Mouse (Mus musculus): ENCODE measurements at regions not wholly inside any gene's neighbourhood (a gene's known extent, or its start where the extent isn't known, plus 50 kb on each side); places are given as distances from the start of the nearest gene placed in this dataset.

DNA sequence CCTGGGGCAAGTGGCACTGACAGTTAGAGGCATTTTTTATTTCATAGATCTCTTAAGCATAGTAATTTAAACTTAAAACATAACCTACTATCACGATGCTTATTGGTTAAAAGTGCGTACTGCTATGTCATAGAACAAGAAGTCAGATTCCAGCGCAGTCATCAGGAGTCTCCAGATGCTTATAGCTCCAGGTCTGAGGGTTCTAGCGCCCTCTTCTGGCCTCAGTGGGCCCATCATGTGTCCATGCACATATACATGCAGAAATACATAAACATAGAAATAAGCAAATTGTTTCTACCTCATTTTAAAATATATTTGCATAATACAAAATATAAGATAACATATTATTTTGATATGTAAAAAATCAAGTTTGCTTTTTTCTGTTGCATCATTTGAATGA is 1002.8 kb upstream of the Adgrl2 start:
- no peaks in the 10 kb centered on the region for H3K27me3 ChIP-seq
- no peak overlapping the region for H3K4me3 ChIP-seq (replicated peaks)
- H3K27ac ChIP-seq: no peak overlapping the region
- H3K36me3 ChIP-seq: no peaks in the 10 kb centered on the region
- H3K4me1 ChIP-seq: no peaks in the 10 kb centered on the region
- H3K9me3 ChIP-seq (replicated peaks): no peaks in the 10 kb centered on the region
- H3K4me2 ChIP-seq: no peak overlapping the region
- H3K9ac ChIP-seq: no peak overlapping the region
- no peak for ATAC-seq (replicated peaks; ENCODE audit: low FRiP score)
- 62% methylated on average over 4 of the region's 4 CpGs for WGBS

DNA sequence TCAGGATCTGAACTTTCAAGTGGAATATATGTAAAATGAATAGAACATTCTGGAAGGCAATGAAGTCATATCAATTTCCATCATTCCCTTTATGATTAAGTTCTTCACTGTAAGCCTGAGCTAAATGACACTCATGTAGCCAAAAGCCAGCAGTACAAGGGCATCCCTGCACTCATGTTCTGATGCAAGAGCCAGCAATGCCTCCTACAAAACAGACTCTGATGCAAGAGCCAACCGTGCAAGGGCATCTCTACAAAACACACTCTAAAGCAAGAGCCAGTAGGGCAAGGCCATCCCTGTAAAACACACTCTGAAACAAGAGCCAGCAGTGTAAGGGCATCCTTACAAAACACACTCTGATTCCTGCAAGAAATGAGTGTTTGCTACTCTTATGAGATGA is 997.4 kb upstream of the Adgrl2 start:
- Histone ChIP-seq H3K27ac (no peak overlapping the region), H3K36me3 (no peaks in the 10 kb centered on the region), H3K4me3 (replicated peaks) (no peak overlapping the region), H3K27me3 (no peaks in the 10 kb centered on the region), H3K4me2 (no peak overlapping the region), H3K4me1 (no peaks in the 10 kb centered on the region), H3K9ac (no peak overlapping the region), H3K9me3 (replicated peaks) (no peaks in the 10 kb centered on the region)
- 93% methylated on average over 1 of the region's 1 CpGs for WGBS
- no peak for ATAC-seq (replicated peaks; ENCODE audit: low FRiP score)

DNA sequence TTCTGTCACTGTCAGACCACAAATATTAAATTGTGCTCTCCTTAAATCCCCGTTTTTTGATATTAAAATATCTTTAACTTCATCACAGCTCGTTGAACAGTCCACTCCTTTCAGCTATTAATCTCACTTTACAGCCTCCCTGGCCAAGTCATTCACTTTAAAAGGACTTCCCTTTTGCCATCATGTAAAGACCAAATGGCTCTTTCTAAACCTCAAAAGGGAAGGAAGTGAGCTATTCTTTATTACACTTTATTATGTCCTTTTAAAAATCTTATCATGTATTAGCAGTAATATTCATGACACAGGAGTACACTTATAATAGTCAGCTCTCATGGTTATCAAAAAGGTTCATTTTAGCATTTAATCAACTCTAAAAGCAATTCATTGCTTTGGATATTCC is 966.6 kb upstream of the Adgrl2 start:
- Histone ChIP-seq H3K4me3 (replicated peaks) (no peak overlapping the region), H3K27me3 (no peaks in the 10 kb centered on the region), H3K36me3 (no peaks in the 10 kb centered on the region), H3K9me3 (replicated peaks) (no peaks in the 10 kb centered on the region), H3K4me2 (no peak overlapping the region), H3K27ac (no peak overlapping the region), H3K9ac (no peak overlapping the region), H3K4me1 (no peaks in the 10 kb centered on the region)
- no peak for ATAC-seq (replicated peaks; ENCODE audit: low FRiP score)
- 34% methylated on average over 2 of the region's 2 CpGs for WGBS

DNA sequence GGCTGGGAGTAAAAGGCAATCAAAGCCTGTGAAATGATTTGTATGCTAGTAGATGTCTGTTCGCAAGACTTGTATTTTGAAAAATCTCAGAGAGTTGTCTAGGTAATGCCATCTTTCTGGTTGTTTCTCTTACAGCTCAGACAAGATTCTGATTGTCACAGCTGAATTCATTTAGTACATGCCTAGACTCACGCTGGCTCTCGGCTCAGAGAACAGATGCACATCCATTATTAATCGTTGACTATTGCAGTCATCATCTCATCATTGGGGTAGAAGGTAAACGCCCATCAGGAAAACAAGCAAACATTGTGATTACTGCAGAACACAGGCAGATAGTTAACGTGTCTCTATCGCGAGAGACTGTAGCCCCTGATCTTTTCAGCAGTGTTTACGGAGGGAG is 945.8 kb upstream of the Adgrl2 start:
- H3K9me3 ChIP-seq (replicated peaks): no peaks in the 10 kb centered on the region
- H3K4me1 ChIP-seq: no peaks in the 10 kb centered on the region
- no peaks in the 10 kb centered on the region for H3K36me3 ChIP-seq
- no peak overlapping the region for H3K9ac ChIP-seq
- no peak overlapping the region for H3K27ac ChIP-seq
- H3K27me3 ChIP-seq: no peaks in the 10 kb centered on the region
- no peak for ATAC-seq (replicated peaks; ENCODE audit: low FRiP score)
- H3K4me3 ChIP-seq (replicated peaks): no peak overlapping the region
- WGBS: 92% methylated on average over 9 of the region's 9 CpGs
- H3K4me2 ChIP-seq: no peak overlapping the region

DNA sequence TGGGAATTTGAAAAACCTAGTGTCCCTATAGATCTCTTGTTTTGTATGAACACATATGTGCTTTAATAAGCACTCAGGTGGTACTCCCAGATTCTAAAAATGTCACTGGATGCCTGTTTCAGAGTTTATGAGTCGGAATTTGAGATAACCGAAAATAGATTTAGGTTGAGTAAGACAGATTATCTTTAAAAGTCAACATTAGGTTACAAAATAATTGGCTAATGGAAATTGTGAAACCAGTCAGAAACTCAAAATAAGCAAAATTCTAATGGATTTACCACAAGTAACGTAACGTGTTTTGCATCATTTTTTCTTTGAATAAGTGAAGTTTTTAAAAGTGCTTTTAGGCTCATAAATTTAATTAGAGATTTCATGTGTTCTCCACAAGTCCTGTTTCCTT is 944.5 kb upstream of the Adgrl2 start:
- ATAC-seq (replicated peaks; ENCODE audit: low FRiP score): no peak
- Histone ChIP-seq H3K27me3 (no peaks in the 10 kb centered on the region), H3K9me3 (replicated peaks) (no peaks in the 10 kb centered on the region), H3K36me3 (no peaks in the 10 kb centered on the region), H3K27ac (no peak overlapping the region), H3K4me2 (no peak overlapping the region), H3K4me3 (replicated peaks) (no peak overlapping the region), H3K4me1 (no peaks in the 10 kb centered on the region), H3K9ac (no peak overlapping the region)
- WGBS: 70% methylated on average over 4 of the region's 4 CpGs

DNA sequence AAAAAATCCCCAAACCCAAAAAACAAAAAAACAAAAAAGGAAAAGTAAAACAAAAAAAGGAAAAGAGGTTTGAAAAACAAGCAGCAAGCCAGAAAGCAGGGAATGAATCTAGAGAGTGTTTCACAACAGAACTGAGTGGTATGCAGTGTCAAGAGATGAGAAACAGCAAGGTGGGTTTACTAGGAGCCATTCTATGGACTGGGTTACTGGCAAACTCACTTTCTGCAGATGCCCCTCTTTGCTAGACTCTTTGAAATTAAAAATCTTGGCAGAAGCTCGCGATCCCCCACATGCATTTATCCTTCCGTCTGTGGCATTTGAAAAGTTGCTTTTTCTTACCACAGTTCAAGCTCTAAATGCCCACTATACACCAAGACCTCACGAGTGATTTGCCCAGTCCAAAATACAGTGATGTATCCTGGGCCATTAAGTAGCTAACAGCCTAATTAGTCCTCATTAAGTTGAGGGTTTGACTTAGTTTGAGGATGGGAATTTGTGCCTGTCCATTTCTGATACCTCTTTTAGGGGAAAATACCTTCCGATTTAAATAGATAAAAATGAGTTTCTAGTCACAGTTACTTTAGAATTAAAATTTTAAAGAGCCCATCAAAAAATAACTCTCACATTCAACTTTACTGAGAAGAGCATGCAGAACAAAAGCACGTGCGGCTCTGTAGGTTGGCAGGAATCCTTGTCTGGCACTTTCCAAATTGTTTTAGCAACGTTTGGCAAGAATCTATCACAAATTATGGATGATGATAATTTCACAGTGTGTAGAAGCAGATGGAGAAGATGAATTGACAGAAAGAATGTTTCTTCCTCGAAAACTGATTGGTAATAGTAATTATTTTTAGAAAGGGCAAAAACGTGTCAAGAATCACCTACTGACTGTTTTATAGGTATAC is 938.4 kb upstream of the Adgrl2 start:
- no peaks in the 10 kb centered on the region for H3K36me3 ChIP-seq
- no peaks in the 10 kb centered on the region for H3K9me3 ChIP-seq (replicated peaks)
- H3K4me3 ChIP-seq (replicated peaks): no peak overlapping the region
- H3K27me3 ChIP-seq: no peaks in the 10 kb centered on the region
- ATAC-seq (replicated peaks; ENCODE audit: low FRiP score): no peak
- H3K4me1 ChIP-seq: no peaks in the 10 kb centered on the region
- no peak overlapping the region for H3K4me2 ChIP-seq
- H3K27ac ChIP-seq: no peak overlapping the region
- WGBS: 85% methylated on average over 10 of the region's 10 CpGs
- H3K9ac ChIP-seq: no peak overlapping the region

DNA sequence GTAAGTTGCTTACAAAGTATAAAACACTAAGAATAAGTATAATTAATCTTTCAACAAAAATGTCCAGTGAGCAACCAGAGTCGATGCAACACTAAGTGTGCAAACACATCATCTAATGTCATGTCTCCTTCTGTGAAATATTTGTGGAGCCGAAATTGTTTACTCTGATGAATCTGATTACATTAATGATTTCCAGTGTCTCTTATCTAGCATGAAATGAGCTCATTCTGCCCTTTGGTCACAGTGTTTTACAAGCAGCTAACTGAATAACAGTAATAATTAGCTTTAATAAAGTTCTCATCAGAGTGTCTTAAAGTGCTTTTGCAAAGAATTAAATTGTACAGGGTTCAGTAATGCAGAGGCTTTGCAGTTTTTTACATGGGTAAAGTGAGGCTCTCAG is 929.9 kb upstream of the Adgrl2 start:
- Histone ChIP-seq H3K27me3 (no peaks in the 10 kb centered on the region), H3K4me1 (no peaks in the 10 kb centered on the region), H3K9ac (no peak overlapping the region), H3K27ac (no peak overlapping the region), H3K36me3 (no peaks in the 10 kb centered on the region), H3K4me2 (no peak overlapping the region), H3K4me3 (replicated peaks) (no peak overlapping the region), H3K9me3 (replicated peaks) (no peaks in the 10 kb centered on the region)
- WGBS: 65% methylated on average over 2 of the region's 2 CpGs
- no peak for ATAC-seq (replicated peaks; ENCODE audit: low FRiP score)

DNA sequence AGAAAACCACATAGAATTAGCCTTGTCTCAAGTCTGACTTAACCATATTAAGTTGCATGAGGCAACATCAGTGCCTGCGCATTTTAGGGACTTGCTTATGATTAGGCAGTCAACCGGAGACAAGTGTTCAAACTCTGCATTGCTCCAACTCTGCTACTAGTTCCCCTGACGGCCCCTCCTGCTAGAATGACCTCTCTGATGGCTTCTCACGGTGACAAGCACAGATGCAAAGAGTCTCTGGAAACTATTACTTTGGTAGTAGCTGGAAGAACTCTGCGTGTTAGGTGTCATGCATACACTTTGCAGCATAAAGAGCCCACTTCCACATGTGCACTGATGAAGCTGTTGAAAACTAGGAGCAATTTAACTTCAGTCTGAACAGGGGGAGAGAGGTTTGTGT is 927.8 kb upstream of the Adgrl2 start:
- H3K36me3 ChIP-seq: no peaks in the 10 kb centered on the region
- no peak overlapping the region for H3K4me2 ChIP-seq
- H3K27me3 ChIP-seq: no peaks in the 10 kb centered on the region
- no peak overlapping the region for H3K9ac ChIP-seq
- 58% methylated on average over 5 of the region's 5 CpGs for WGBS
- H3K4me1 ChIP-seq: no peaks in the 10 kb centered on the region
- no peak overlapping the region for H3K4me3 ChIP-seq (replicated peaks)
- ATAC-seq (replicated peaks; ENCODE audit: low FRiP score): no peak
- H3K27ac ChIP-seq: no peak overlapping the region
- H3K9me3 ChIP-seq (replicated peaks): no peaks in the 10 kb centered on the region

DNA sequence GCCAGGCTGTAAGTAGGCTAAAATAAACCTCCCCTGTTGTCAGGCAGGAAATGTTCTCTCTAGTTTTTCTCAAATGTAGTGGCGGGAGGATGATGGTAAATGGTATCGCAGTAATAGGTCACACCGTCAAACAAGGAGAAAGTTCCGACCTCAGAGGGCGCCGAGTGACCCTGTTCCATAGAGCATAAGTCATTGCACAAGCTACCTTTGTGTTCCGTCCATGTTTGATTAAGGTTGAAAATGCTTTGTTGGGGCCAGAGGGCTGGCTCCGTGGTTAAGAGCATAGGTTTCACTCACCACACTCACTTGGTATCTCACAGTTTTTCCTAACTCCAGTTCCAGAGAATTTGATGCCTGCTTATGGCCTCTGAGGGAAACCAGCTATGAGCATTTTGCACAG is 920.4 kb upstream of the Adgrl2 start:
- H3K36me3 ChIP-seq: no peaks in the 10 kb centered on the region
- H3K27me3 ChIP-seq: no peaks in the 10 kb centered on the region
- no peak overlapping the region for H3K27ac ChIP-seq
- no peak overlapping the region for H3K9ac ChIP-seq
- H3K4me1 ChIP-seq: no peaks in the 10 kb centered on the region
- no peaks in the 10 kb centered on the region for H3K9me3 ChIP-seq (replicated peaks)
- H3K4me3 ChIP-seq (replicated peaks): no peak overlapping the region
- no peak overlapping the region for H3K4me2 ChIP-seq
- ATAC-seq (replicated peaks; ENCODE audit: low FRiP score): no peak
- WGBS: 72% methylated on average over 8 of the region's 8 CpGs

DNA sequence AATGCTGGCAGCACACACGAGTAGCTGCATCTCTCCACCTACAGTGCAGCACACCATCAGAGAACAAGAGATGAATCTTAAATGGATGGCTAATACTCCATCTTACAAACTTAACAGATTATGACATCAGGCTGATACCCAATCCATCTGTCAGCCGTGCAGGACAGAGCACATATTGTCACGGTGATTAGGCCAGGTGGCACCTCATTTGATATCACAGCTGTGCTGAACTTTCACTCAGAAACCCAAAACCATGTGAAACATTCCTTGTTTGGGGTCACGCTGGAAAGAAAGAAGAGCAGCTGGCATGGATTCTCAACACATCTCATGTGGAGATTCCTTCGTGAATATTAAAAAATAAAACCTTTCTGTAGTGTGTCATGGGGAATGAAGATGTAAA is 911.4 kb upstream of the Adgrl2 start:
- Histone ChIP-seq H3K9ac (no peak overlapping the region), H3K4me3 (replicated peaks) (no peak overlapping the region), H3K27ac (no peak overlapping the region), H3K36me3 (no peaks in the 10 kb centered on the region), H3K4me1 (no peaks in the 10 kb centered on the region), H3K9me3 (replicated peaks) (no peaks in the 10 kb centered on the region), H3K27me3 (no peaks in the 10 kb centered on the region), H3K4me2 (no peak overlapping the region)
- WGBS: 51% methylated on average over 5 of the region's 5 CpGs
- ATAC-seq (replicated peaks; ENCODE audit: low FRiP score): no peak

DNA sequence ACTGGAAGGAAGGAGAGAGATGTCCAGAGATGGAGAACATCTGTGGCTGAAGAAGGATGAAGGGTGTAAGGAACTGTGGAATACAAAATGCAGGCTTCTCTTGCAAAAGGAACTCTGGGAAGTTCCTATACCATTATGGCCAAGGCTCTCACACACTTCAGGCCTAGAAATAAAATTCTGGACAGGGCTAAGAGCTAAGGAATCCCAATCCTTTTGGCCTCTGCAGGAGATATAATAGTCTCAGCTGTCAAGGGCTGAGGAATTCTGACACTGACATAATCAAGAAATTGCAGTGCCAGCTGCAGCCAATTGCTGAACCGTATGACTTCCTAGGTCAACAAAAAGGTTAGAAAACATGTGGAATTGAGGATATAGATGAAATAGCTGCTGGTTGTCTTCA is 886.2 kb upstream of the Adgrl2 start:
- no peak overlapping the region for H3K4me3 ChIP-seq (replicated peaks)
- no peaks in the 10 kb centered on the region for H3K9me3 ChIP-seq (replicated peaks)
- no peaks in the 10 kb centered on the region for H3K4me1 ChIP-seq
- no peaks in the 10 kb centered on the region for H3K27me3 ChIP-seq
- H3K36me3 ChIP-seq: no peaks in the 10 kb centered on the region
- 45% methylated on average over 1 of the region's 1 CpGs for WGBS
- no peak overlapping the region for H3K4me2 ChIP-seq
- no peak overlapping the region for H3K9ac ChIP-seq
- ATAC-seq (replicated peaks; ENCODE audit: low FRiP score): no peak
- no peak overlapping the region for H3K27ac ChIP-seq

DNA sequence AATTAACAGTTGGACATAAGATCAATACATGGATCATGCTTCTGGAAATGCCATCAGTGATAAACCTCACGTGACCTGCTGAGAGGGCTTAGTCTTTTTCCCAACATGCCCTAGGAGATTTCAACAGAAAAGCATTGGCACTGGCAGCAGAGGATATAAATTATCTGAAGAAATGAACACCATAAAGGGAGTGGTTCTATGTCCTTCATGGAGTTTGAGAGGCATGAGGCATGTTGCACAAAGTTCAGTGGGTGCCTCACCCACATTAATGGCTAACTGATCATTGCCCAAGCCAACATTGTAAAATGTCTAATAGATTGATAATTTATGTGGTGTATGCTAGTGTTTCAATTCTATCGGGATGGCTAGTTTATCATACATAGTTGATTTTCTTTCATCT is 875.6 kb upstream of the Adgrl2 start:
- Histone ChIP-seq H3K4me1 (no peaks in the 10 kb centered on the region), H3K4me3 (replicated peaks) (no peak overlapping the region), H3K27ac (no peak overlapping the region), H3K4me2 (no peak overlapping the region), H3K36me3 (no peaks in the 10 kb centered on the region), H3K9ac (no peak overlapping the region), H3K9me3 (replicated peaks) (no peaks in the 10 kb centered on the region), H3K27me3 (no peaks in the 10 kb centered on the region)
- ATAC-seq (replicated peaks; ENCODE audit: low FRiP score): no peak
- WGBS: 68% methylated on average over 2 of the region's 2 CpGs

DNA sequence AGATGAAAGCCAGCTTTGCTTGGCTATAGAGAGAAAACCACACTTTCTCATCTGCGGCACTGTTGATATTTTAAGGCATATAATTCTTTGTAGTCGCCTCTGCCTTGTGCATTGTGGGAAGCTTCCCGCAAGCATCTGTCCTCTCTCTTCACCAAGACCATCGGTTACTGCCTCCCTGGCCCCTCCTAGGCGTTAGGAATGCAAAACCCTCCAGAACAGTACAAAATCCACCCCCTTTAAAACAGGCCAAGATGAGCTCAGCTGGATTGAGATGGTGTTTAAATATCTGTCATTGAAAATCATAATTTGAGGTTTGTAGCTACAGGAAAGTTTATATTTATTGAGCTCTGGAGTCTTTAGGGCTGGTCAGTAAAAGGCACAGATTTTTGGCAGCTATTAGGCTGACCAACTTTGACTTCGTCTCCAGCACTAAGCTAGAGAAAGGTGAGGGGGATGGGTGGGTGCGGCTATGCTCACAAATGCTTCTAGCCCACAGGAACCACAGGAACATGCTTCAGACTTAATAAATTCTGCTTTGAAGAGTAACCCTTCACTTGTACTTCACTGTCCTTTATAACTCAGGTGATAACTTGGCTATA is 856.7 kb upstream of the Adgrl2 start:
- H3K4me3 ChIP-seq (replicated peaks): no peak overlapping the region
- no peak for ATAC-seq (replicated peaks; ENCODE audit: low FRiP score)
- H3K36me3 ChIP-seq: no peaks in the 10 kb centered on the region
- H3K9me3 ChIP-seq (replicated peaks): no peaks in the 10 kb centered on the region
- H3K4me1 ChIP-seq: peaks cover 9% of the 10 kb centered on the region
- no peak overlapping the region for H3K4me2 ChIP-seq
- no peak overlapping the region for H3K27ac ChIP-seq
- WGBS: 71% methylated on average over 7 of the region's 7 CpGs
- no peaks in the 10 kb centered on the region for H3K27me3 ChIP-seq
- no peak overlapping the region for H3K9ac ChIP-seq

Data from kidney, embryonic 15.5 days (tissue).